Mouse (Mus musculus) liver, embryonic 14.5 days (tissue): Measurements from ENCODE around the gene Sec22c. TPM values are rescaled to one million over a fixed set of nuclear protein-coding genes. Genes with fewer than 3 reads are reported as not detected.
A peak's percentile ranks its signal among the peaks of the same experiment; 100 is the strongest.

Experiments
- ATAC-seq: fragments of 200-750 bp; cut with Nextera tagmentation; 2 replicates; pipeline ENCODE4 v1.8.0; 2017; ENCODE audit warnings: moderate number of reproducible peaks, mild to moderate bottlenecking, moderate library complexity; ENCODE audit not compliant: insufficient read depth
- DNase-seq, 3 experiments: peaks; one replicate each; pipeline ENCODE4 v3.0.0-alpha.2; 2012 to 2013; ENCODE audit warnings: low read depth in 3 of 3, low spot score in 3 of 3
- H3K27ac ChIP-seq: fragments of 300-500 bp; sonication (generic); 2 replicates; pipeline ENCODE4 v1.5.1; 2014; ENCODE audit warnings: moderate library complexity, mild to moderate bottlenecking, control low read depth, inconsistent platforms
- H3K27me3 ChIP-seq: fragments of 300-500 bp; sonication (generic); 2 replicates; pipeline ENCODE4 v1.6.1; 2014; ENCODE audit warnings: mild to moderate bottlenecking, low read length, moderate library complexity; ENCODE audit not compliant: control insufficient read depth, insufficient read depth
- H3K36me3 ChIP-seq: fragments of 300-500 bp; sonication (generic); replicated peaks from 2 replicates; pipeline ENCODE4 v1.6.1; 2014; ENCODE audit warnings: low read depth; ENCODE audit not compliant: control insufficient read depth, insufficient read depth
- H3K4me1 ChIP-seq, 2 experiments: fragments of 200-500 bp in 1 of 2; fragments of 300-500 bp in 1 of 2; sonication (generic) in 1 of 2; replicated peaks; 2 replicates each; pipeline ENCODE4 v1.6.1; 2012 to 2014; ENCODE audit warnings: antibody characterized with exemption in 1 of 2, inconsistent platforms in 1 of 2, low read length in 1 of 2; ENCODE audit not compliant: control insufficient read depth in 2 of 2, insufficient read depth in 2 of 2
- H3K4me2 ChIP-seq: fragments of 300-500 bp; sonication (generic); 2 replicates; pipeline ENCODE4 v1.6.1; 2014; ENCODE audit warnings: low read depth, mild to moderate bottlenecking, control low read depth, moderate library complexity
- H3K4me3 ChIP-seq, 2 experiments: fragments of 200-500 bp in 1 of 2; fragments of 300-500 bp in 1 of 2; sonication (generic) in 1 of 2; 2 replicates each; pipeline ENCODE4 v1.5.1; 2012 to 2014; ENCODE audit warnings: low read depth in 2 of 2, low read length in 2 of 2, mild to moderate bottlenecking in 2 of 2, control low read depth in 1 of 2, inconsistent platforms in 1 of 2, moderate library complexity in 1 of 2; ENCODE audit not compliant: insufficient read depth in 1 of 2
- H3K9ac ChIP-seq: fragments of 300-500 bp; sonication (generic); replicated peaks from 2 replicates; pipeline ENCODE4 v1.6.1; 2014; ENCODE audit warnings: mild to moderate bottlenecking, control low read depth, moderate library complexity
- H3K9me3 ChIP-seq: fragments of 300-500 bp; sonication (generic); 2 replicates; pipeline ENCODE4 v1.6.1; 2016; ENCODE audit warnings: low read length, mixed read lengths; ENCODE audit not compliant: control insufficient read depth
- CTCF ChIP-seq: IDR thresholded peaks from 2 replicates; pipeline ENCODE4 v1.5.1; 2016; ENCODE audit warnings: antibody characterized with exemption, low read depth, control low read depth
- EP300 ChIP-seq: IDR thresholded peaks from 2 replicates; pipeline ENCODE4 v1.6.1; 2016; ENCODE audit warnings: antibody characterized with exemption, low read depth
- WGBS: fragments of 180-500 bp; shearing (Covaris S2); extraction: QIAGEN DNeasy Blood & Tissue Kit; methylation state at CpG from one replicate; pipeline ENCODE4 v1.1.7; 2014; ENCODE audit not compliant: insufficient replicate concordance; 5-methylcytosine and 5-hydroxymethylcytosine counted together
- polyA plus RNA-seq, 2 experiments: library from polyadenylated mRNA; depleted of rRNA in 1 of 2; stranded (reverse) in 1 of 2; unstranded in 1 of 2; fragments of >200 nt; fragmentation: Nextera tagmentation in 1 of 2; extraction: Ambion mirVana in 1 of 2; gene quantifications; 2 replicates each; pipeline versions ENCODE4 v1.2.1 to v1.2.3; 2012 to 2014

Gene Sec22c
- polyA plus RNA-seq, 2 experiments: 1.8 to 2.9 TPM

DNA sequence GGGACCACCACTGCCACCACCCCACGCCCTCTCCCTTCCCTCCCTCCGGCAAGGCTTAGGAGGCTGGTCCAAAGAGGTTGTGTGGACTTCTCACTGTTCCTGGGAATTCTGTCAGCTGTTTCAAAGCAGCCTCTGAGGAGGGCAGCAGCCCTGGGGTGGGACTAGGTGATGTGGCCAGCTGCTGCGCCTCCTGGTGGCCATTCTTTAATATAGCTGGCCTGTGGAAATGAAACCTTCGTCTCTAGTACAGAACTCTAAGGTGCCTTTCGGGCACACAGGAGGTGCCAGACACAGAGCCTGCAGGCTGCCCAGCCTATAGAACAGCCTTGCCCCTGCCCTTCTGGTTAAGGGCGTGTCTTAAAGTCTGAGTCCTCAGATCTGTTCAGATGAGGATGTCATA, 25.7 kb downstream of the Sec22c start:
- TF ChIP-seq CTCF (peak; percentile 85), EP300 (no peak)
- Histone ChIP-seq H3K27me3 (no peaks in the 10 kb centered on the region), H3K9ac (no peak overlapping the region), H3K36me3 (no peaks in the 10 kb centered on the region), H3K27ac (no peak overlapping the region), H3K9me3 (no peaks in the 10 kb centered on the region), H3K4me3 (no peak overlapping the region), H3K4me2 (no peak overlapping the region), H3K4me1 (peaks cover 0 to 7% of the 10 kb centered on the region in 2 experiments; a peak in 2 of 4 replicates)
- 28% methylated on average over 6 of the region's 6 CpGs for WGBS
- DNase-seq (peak in 1 of 3 experiments; percentile 14), ATAC-seq (no peak)

DNA sequence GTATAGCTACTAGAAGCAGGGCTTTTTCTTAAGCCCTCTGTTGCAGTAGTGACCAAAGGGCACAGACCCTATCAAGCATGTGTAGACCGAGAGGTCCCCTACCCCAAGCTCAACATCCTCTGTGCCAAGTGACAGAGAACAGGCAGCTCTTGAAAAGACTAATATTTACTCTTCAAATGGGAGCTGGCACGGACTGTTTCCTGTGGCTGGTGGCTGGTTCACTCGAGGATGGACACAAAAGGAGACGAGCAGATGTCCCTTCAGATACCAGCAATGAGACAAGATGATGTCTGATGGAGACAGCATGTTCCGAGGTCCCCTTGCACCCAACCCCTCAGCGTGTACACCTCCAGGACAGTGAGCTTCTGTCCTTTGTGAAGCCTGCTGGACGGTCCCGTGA, 27.8 kb downstream of the Sec22c start:
- H3K9ac ChIP-seq: no peak overlapping the region
- no peak for DNase-seq
- no peak overlapping the region for H3K27ac ChIP-seq
- no peak for ATAC-seq
- H3K9me3 ChIP-seq: no peaks in the 10 kb centered on the region
- H3K36me3 ChIP-seq: no peaks in the 10 kb centered on the region
- no peak overlapping the region for H3K4me3 ChIP-seq
- TF ChIP-seq EP300: no peak
- TF ChIP-seq CTCF: no peak
- WGBS: 12% methylated on average over 8 of the region's 8 CpGs
- peaks cover 0 to 8% of the 10 kb centered on the region in 2 experiments; a peak in 2 of 4 replicates for H3K4me1 ChIP-seq
- H3K27me3 ChIP-seq: no peaks in the 10 kb centered on the region
- no peak overlapping the region for H3K4me2 ChIP-seq

GRCm38 (mm10) chr9:121677069-121677468, 28.2 kb downstream of the Sec22c start:
- Histone ChIP-seq H3K27me3 (no peaks in the 10 kb centered on the region), H3K36me3 (no peaks in the 10 kb centered on the region), H3K4me3 (no peak overlapping the region), H3K9ac (no peak overlapping the region), H3K9me3 (no peaks in the 10 kb centered on the region), H3K4me2 (no peak overlapping the region), H3K27ac (no peak overlapping the region), H3K4me1 (peaks cover 0 to 10% of the 10 kb centered on the region in 2 experiments; a peak in 2 of 4 replicates)
- no peak for DNase-seq
- TF ChIP-seq EP300: no peak
- TF ChIP-seq CTCF: no peak
- WGBS: 9% methylated on average over 4 of the region's 4 CpGs
- ATAC-seq: no peak

DNA sequence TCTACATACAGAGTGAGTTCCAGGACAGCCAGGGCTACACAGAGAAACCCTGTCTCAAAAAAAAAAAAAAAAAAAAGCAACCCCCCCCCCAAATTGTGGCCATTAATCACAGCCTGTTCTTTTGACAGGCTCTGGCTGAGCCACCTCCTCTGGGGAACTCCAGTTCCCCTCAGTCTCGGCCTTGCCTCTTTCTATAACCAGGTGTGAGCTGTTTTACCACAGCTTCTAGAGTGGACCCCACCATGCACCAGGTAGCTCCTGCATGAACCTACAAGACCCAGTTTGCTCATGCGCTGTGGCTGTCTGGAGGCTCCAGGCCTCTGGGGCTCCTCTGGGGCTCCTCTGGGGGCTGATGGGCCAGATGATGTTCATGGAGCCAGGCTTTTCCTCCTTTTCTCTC, 29.7 kb downstream of the Sec22c start:
- no peak for TF ChIP-seq EP300
- no peak for TF ChIP-seq CTCF
- ATAC-seq (no peak), DNase-seq (no peak)
- Histone ChIP-seq H3K9me3 (no peaks in the 10 kb centered on the region), H3K4me2 (no peak overlapping the region), H3K36me3 (no peaks in the 10 kb centered on the region), H3K4me3 (no peak overlapping the region), H3K9ac (no peak overlapping the region), H3K27ac (no peak overlapping the region), H3K27me3 (no peaks in the 10 kb centered on the region; the same call in 1 of the 2 replicates), H3K4me1 (peaks cover 0 to 12% of the 10 kb centered on the region in 2 experiments; a peak in 2 of 4 replicates)
- 63% methylated on average over 2 of the region's 2 CpGs for WGBS

DNA sequence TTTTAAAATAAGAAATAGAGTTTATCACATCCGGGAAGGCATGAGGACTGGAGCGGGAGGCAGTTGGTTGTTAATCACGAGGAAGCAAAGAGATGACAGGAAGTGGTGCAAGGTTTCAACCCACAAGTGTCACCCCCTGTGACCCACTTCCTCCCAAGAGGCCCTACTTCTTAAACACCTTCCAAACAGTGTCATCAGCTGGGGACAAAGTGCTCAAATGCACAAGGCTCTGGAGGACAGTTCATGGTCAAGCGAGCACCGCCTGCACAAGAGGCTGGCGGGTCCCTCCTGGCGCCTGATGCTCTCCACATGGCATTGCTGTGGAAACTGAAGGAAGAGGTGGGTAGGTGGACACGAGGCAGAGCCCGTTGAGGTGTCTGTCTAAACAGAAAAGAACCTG, 30.3 kb downstream of the Sec22c start:
- H3K4me3 ChIP-seq: no peak overlapping the region
- peaks cover 0 to 12% of the 10 kb centered on the region in 2 experiments; a peak in 2 of 4 replicates for H3K4me1 ChIP-seq
- H3K9ac ChIP-seq: no peak overlapping the region
- ATAC-seq (no peak), DNase-seq (peak in 1 of 3 experiments; percentile 23)
- H3K27me3 ChIP-seq: no peaks in the 10 kb centered on the region; the same call in 1 of the 2 replicates
- no peak overlapping the region for H3K4me2 ChIP-seq
- no peak overlapping the region for H3K27ac ChIP-seq
- WGBS: 30% methylated on average over 9 of the region's 9 CpGs
- TF ChIP-seq EP300: no peak
- TF ChIP-seq CTCF: no peak
- no peaks in the 10 kb centered on the region for H3K9me3 ChIP-seq
- H3K36me3 ChIP-seq: no peaks in the 10 kb centered on the region
